Mouse (Mus musculus) cerebellum, adult 2 months (tissue): ENCODE results near the gene Dicer1. TPM values are rescaled to one million over a fixed set of nuclear protein-coding genes. Genes with fewer than 3 reads are reported as not detected.

Source experiments
- DNase-seq, 2 experiments: peaks; one replicate each; pipeline ENCODE4 v3.0.0; 2021
- H3K27ac ChIP-seq: fragments of 200-500 bp; 2 replicates; pipeline ENCODE4 v1.5.1; 2012; ENCODE audit warnings: low read length, control low read depth, inconsistent platforms; ENCODE audit not compliant: insufficient read depth
- H3K27me3 ChIP-seq: fragments of 200-500 bp; 2 replicates; pipeline ENCODE4 v1.6.1; 2012; ENCODE audit warnings: inconsistent platforms, mild to moderate bottlenecking, low read length, moderate library complexity; ENCODE audit not compliant: control insufficient read depth, insufficient read depth
- H3K4me1 ChIP-seq: fragments of 200-500 bp; 2 replicates; pipeline ENCODE4 v1.6.1; 2011; ENCODE audit warnings: low read length; ENCODE audit not compliant: control insufficient read depth, insufficient read depth
- H3K4me3 ChIP-seq: fragments of 200-500 bp; replicated peaks from 2 replicates; pipeline ENCODE3; 2011; ENCODE audit warnings: mild to moderate bottlenecking, low read depth, low read length, control low read depth; ENCODE audit not compliant: insufficient read depth
- CTCF ChIP-seq: fragments of 200-500 bp; IDR thresholded peaks from 2 replicates; pipeline ENCODE4 v1.5.1; 2011; ENCODE audit warnings: low read depth, mild to moderate bottlenecking, control low read depth, low read length, moderate library complexity, borderline replicate concordance; ENCODE audit not compliant: insufficient read depth
- POLR2A ChIP-seq: fragments of 200-500 bp; IDR thresholded peaks from 2 replicates; pipeline ENCODE4 v1.6.1; 2011; ENCODE audit warnings: low read length, control low read depth, borderline replicate concordance; ENCODE audit not compliant: insufficient read depth
- WGBS: fragments of 180-500 bp; shearing (Covaris S2); methylation state at CpG from one replicate; pipeline ENCODE4 v1.1.7; 2018; 5-methylcytosine and 5-hydroxymethylcytosine counted together
- polyA plus RNA-seq: library from polyadenylated mRNA; depleted of rRNA; stranded (reverse); fragments of >200 nt; gene quantifications from 2 replicates; pipeline ENCODE4 v1.2.3, GENCODE M21; 2012

Gene Dicer1
- polyA plus RNA-seq, 1 experiment, result 22.0 TPM

DNA sequence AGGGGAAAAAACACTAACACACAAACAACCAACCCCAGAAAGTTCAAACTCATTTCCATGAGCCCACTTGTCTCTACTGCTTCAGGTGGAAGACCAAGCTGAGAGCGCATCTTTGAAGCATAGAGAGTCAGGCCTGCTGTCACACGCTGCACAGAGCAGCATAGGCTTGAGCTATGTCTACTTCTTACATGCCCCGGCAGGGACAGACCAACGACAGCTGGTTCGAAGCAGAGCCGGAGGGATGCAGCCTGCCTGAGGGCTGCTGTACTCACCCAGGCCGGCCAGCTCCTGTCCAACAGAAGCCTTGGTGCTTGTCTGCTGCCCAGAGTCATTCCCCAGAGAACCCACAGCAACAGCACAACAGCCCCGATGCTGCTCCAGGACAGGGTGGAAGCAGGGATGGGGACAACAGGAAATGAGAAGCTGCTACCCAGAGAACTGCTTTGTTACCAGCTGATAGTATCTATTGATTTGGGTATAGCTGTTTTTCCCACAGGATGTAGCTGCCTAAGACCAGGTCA, 67.3 kb downstream of the Dicer1 start:
- H3K27ac ChIP-seq, result no peak overlapping the region
- TF ChIP-seq CTCF, result no peak
- no peak for TF ChIP-seq POLR2A
- H3K4me3 ChIP-seq, result no peak overlapping the region
- no peaks in the 10 kb centered on the region for H3K27me3 ChIP-seq
- WGBS, result 43% methylated on average over 8 of the region's 8 CpGs
- DNase-seq, result no peak
- H3K4me1 ChIP-seq, result no peaks in the 10 kb centered on the region; the same call in 1 of the 2 replicates

DNA sequence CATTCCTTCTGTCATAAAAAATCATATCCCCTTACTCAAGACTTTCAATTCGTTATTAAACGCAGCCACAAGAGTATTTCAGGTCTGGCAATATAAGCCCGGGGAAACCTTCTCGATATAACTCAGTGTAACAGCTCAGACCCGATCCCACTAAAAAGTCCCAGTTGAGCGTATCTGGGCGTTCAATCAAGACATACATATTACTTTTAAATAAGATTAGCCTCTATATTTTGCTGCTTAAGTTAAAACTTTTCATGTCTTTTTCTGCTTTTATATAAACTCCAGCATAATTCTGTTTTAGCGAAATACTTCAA, 72.0 kb downstream of the Dicer1 start:
- no peak for TF ChIP-seq POLR2A
- TF ChIP-seq CTCF, result no peak

DNA sequence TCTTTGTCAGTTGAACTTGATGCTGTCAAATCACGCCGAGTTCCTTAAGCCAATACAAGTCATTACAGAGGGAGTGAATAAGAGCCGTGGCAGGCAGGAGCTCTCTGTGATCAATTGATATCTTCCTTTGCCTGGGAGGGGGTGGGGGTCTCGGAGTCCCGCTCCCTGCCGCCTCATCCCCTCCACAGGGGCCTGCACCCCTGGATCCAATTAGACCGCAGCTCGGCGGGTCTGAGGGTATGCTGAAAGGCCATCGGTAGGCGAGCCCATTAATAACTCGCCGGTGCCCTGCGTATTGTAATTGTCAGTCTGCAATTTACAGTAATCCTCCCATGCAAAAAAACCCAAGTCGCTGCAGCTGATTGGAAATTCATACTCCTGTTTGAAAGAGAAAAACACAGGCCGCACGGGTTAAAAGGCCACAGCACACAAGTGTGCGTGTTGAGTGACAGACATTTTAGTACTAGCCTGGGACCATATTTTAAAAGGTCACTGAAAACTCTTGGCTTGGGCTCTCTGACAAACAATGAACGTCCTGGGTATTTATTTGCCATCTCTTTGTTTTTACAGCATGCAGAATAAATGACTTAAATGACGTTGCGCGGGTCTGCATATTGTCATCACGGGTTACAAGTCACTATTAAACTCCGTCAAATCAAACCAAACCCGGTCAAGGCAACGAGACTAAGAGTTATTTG, 72.5 kb downstream of the Dicer1 start:
- H3K4me3 ChIP-seq, result no peak overlapping the region
- DNase-seq, result no peak
- H3K4me1 ChIP-seq, result no peaks in the 10 kb centered on the region
- WGBS, result 57% methylated on average over 26 of the region's 26 CpGs
- no peak for TF ChIP-seq POLR2A
- TF ChIP-seq CTCF, result no peak
- H3K27me3 ChIP-seq, result no peaks in the 10 kb centered on the region
- no peak overlapping the region for H3K27ac ChIP-seq

More for the DNA sequence above, 72.0 kb downstream of the Dicer1 start:
- DNase-seq, result no peak
- no peaks in the 10 kb centered on the region for H3K4me1 ChIP-seq
- WGBS, result 84% methylated on average over 8 of the region's 8 CpGs
- H3K27me3 ChIP-seq, result no peaks in the 10 kb centered on the region
- no peak overlapping the region for H3K4me3 ChIP-seq
- H3K27ac ChIP-seq, result no peak overlapping the region

DNA sequence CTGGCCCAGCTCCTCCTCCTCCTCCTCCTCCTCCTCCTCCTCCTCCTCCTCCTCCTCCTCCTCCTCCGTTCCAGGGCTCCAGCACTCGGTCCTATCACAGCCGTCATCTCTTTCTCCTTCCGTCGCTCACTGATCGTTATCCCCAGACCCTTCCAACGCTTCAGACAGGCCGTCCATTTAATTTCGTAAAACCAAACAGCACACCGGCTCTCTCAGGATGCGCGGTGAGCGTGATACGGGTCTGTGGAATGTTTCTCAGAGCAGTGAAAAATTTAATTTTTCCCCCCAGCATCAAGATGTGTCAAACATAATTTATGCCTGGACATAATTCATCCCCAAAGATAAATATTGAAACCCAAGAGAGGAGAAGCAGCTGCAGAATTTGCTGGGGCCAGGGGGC, 73.3 kb downstream of the Dicer1 start:
- Histone ChIP-seq H3K4me1 (no peaks in the 10 kb centered on the region), H3K27ac (no peak overlapping the region), H3K4me3 (no peak overlapping the region), H3K27me3 (no peaks in the 10 kb centered on the region)
- TF ChIP-seq POLR2A (no peak), CTCF (no peak)
- DNase-seq, result no peak
- 44% methylated on average over 13 of the region's 14 CpGs for WGBS

DNA sequence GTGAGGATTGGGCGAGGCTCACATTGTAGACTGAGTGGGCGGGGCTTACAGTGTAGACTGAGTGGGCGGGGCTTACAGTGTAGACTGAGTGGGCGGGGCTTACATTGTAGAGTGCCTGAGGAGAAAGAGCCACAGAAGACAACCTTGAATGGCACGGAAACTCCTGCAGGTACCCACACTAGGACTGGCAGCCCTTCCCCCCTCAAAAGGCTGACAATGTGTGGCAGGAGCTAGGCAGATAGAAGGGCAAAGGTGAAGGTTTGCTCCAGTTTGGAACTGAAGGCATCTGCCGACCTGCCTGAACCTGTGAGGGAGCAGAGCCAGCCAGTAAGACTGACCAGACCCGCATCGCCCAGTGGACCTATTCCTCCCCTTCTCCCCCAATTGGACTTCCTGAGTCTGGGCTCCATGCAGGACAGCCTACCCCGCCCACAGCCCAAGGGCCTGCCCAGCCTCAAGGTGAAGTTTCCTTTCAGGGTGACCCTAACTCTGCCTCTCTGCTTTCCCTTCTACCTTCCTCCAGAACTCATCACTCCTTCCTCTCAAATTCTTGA, 74.3 kb downstream of the Dicer1 start:
- 89% methylated on average over 9 of the region's 9 CpGs for WGBS
- Histone ChIP-seq H3K4me3 (no peak overlapping the region), H3K27me3 (no peaks in the 10 kb centered on the region), H3K27ac (no peak overlapping the region), H3K4me1 (no peaks in the 10 kb centered on the region)
- DNase-seq, result no peak
- TF ChIP-seq POLR2A (no peak), CTCF (no peak)

DNA sequence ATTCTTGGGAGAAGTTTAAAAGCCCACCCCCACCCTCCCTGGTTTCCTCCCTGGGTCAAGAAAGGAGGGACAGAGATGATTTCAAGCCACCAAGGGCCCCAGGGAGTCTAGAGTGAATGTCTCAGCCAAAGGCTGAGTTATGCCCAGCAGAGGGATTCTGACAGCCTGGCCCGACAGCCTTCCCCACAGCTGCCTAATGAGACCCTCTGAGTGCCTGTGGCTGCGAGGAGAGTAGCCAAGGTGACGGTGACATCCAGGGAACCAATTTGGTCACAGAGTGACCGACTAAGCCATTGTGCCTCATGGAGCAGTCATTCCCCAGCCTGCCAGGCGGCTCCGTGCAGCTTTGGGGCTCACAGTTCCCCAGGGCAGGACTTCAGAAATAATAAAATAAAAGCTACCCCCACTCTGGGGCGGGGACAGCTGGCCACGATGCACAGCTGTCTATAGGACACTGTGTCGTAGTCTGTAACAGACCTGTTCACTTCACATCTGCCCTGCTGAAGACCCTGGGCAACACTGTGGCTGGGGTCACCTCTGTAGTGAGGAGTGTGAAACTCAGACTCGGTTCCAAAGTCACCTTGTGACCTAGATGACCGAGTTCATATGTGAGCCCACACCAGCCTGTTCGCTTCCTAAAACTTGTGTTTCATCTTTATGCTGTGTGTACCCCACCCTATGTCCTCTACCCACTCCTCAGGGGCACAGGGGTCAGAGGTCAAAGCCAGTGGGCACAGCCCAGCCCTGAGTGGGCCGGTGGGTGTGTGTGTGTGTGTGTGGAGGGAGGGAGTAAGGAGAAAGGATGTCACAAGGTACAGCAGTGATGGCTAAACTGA, 75.0 kb downstream of the Dicer1 start:
- TF ChIP-seq CTCF, result no peak
- 55% methylated on average over 13 of the region's 13 CpGs for WGBS
- H3K4me3 ChIP-seq, result no peak overlapping the region
- DNase-seq, result no peak
- H3K27me3 ChIP-seq, result no peaks in the 10 kb centered on the region
- H3K4me1 ChIP-seq, result no peaks in the 10 kb centered on the region
- H3K27ac ChIP-seq, result no peak overlapping the region

DNA sequence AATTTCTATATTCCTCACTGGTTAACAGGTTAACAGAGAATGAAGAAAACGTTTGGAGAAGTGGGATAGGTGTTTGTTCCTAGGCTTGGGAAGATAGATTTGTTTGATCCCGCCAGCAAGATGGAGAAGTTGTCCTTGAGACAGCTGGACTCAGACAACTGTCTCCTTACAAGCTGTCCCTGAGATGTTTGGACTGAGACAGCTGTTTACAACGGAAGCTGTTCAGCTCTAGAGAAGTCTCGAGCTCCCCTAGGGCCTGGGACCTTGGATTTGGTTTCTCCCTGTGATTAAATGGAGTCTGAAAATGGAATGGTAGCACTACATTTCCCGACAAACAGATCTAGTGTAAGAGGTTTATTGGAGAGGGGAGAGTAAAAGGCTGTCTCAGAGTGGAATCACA, 78.8 kb downstream of the Dicer1 start:
- 68% methylated on average over 5 of the region's 5 CpGs for WGBS
- Histone ChIP-seq H3K27me3 (no peaks in the 10 kb centered on the region), H3K4me1 (no peaks in the 10 kb centered on the region), H3K27ac (no peak overlapping the region), H3K4me3 (no peak overlapping the region)
- DNase-seq, result no peak
- TF ChIP-seq POLR2A (no peak), CTCF (no peak)
